Mouse (Mus musculus): ENCODE measurements around the gene Stx1a. TPM values are rescaled to one million over a fixed set of nuclear protein-coding genes. Genes with fewer than 3 reads are reported as not detected.

The Stx1a gene
- polyA plus RNA-seq, 1 experiment from 2014 or later = 8.1 TPM

GRCm38 (mm10) chr5:135010841-135011743, 12.2 kb upstream of the Stx1a start:
- H3K4me1 ChIP-seq = peaks cover 48% of the 10 kb centered on the region

GRCm38 (mm10) chr5:135011809-135012613, 11.3 kb upstream of the Stx1a start:
- Histone ChIP-seq H3K4me3 (peak overlapping the region; percentile 41), H3K9me3 (replicated peaks) (no peaks in the 10 kb centered on the region), H3K27ac (peak overlapping the region; percentile 64), H3K4me1 (peaks cover 48% of the 10 kb centered on the region), H3K27me3 (ENCODE audit: low read depth, poor library complexity, severe bottlenecking) (peaks cover 12% of the 10 kb centered on the region; the same call in 1 of the 2 replicates), H3K36me3 (no peaks in the 10 kb centered on the region)
- peak; percentile 51 for DNase-seq (ENCODE audit: low spot score)
- 22% methylated on average over 26 of the region's 26 CpGs for WGBS

More at GRCm38 (mm10) chr5:135010841-135011743, 12.2 kb upstream of the Stx1a start:
- DNase-seq (ENCODE audit: low spot score) = no peak
- Histone ChIP-seq H3K9me3 (replicated peaks) (no peaks in the 10 kb centered on the region), H3K27ac (peak overlapping the region; percentile 64; the same call in 1 of the 2 replicates), H3K36me3 (no peaks in the 10 kb centered on the region), H3K27me3 (ENCODE audit: low read depth, poor library complexity, severe bottlenecking) (peaks cover 12% of the 10 kb centered on the region; the same call in 1 of the 2 replicates), H3K4me3 (0 out of 2 replicates have a peak overlapping the region, but pooled peaks have one; percentile 3)
- 89% methylated on average over 25 of the region's 25 CpGs for WGBS

- Histone ChIP-seq H3K36me3 (no peaks in the 10 kb centered on the region), H3K27me3 (ENCODE audit: low read depth, poor library complexity, severe bottlenecking) (peaks cover 12% of the 10 kb centered on the region; the same call in 1 of the 2 replicates), H3K9me3 (replicated peaks) (no peaks in the 10 kb centered on the region), H3K4me3 (peak overlapping the region; percentile 41), H3K4me1 (peaks cover 46% of the 10 kb centered on the region), H3K27ac (peak overlapping the region; percentile 64)
- peak; percentile 86 for DNase-seq (ENCODE audit: low spot score)
- 4% methylated on average over 16 of the region's 16 CpGs for WGBS
Measured at GRCm38 (mm10) chr5:135012671-135013441, 10.4 kb upstream of the Stx1a start.

- peaks cover 12% of the 10 kb centered on the region; the same call in 1 of the 2 replicates for H3K27me3 ChIP-seq (ENCODE audit: low read depth, poor library complexity, severe bottlenecking)
- WGBS = 16% methylated on average over 7 of the region's 7 CpGs
- no peak overlapping the region for H3K27ac ChIP-seq
- no peaks in the 10 kb centered on the region for H3K9me3 ChIP-seq (replicated peaks)
- no peaks in the 10 kb centered on the region for H3K36me3 ChIP-seq
- peak; percentile 86 for DNase-seq (ENCODE audit: low spot score)
- H3K4me3 ChIP-seq = no peak overlapping the region
- H3K4me1 ChIP-seq = peaks cover 32% of the 10 kb centered on the region
Measured at GRCm38 (mm10) chr5:135015497-135015896, 7.8 kb upstream of the Stx1a start.

- no peak overlapping the region for H3K27ac ChIP-seq
- H3K9me3 ChIP-seq (replicated peaks) = no peaks in the 10 kb centered on the region
- peaks cover 24% of the 10 kb centered on the region for H3K4me1 ChIP-seq
- DNase-seq (ENCODE audit: low spot score) = no peak
- H3K36me3 ChIP-seq = no peaks in the 10 kb centered on the region
- WGBS = 61% methylated on average over 4 of the region's 4 CpGs
- H3K27me3 ChIP-seq (ENCODE audit: low read depth, poor library complexity, severe bottlenecking) = peaks cover 12% of the 10 kb centered on the region; the same call in 1 of the 2 replicates
- H3K4me3 ChIP-seq = no peak overlapping the region
Measured at GRCm38 (mm10) chr5:135016224-135016759, 7.0 kb upstream of the Stx1a start.

GRCm38 (mm10) chr5:135021814-135022213, 1.5 kb upstream of the Stx1a start:
- Histone ChIP-seq H3K9me3 (replicated peaks) (no peaks in the 10 kb centered on the region), H3K27me3 (ENCODE audit: low read depth, poor library complexity, severe bottlenecking) (no peaks in the 10 kb centered on the region), H3K4me3 (no peak overlapping the region), H3K4me1 (peaks cover 34% of the 10 kb centered on the region), H3K27ac (no peak overlapping the region), H3K36me3 (0 out of 2 replicates have a peak, but pooled peaks cover 1% of the 10 kb centered on the region)
- DNase-seq (ENCODE audit: low spot score) = no peak
- 82% methylated on average over 6 of the region's 6 CpGs for WGBS

GRCm38 (mm10) chr5:135024665-135025224, 1.5 kb downstream of the Stx1a start:
- Histone ChIP-seq H3K27ac (no peak overlapping the region), H3K4me1 (peaks cover 48% of the 10 kb centered on the region), H3K27me3 (ENCODE audit: low read depth, poor library complexity, severe bottlenecking) (no peaks in the 10 kb centered on the region), H3K4me3 (peak overlapping the region; percentile 91), H3K36me3 (0 out of 2 replicates have a peak, but pooled peaks cover 4% of the 10 kb centered on the region), H3K9me3 (replicated peaks) (no peaks in the 10 kb centered on the region)
- WGBS = 59% methylated on average over 11 of the region's 11 CpGs
- no peak for DNase-seq (ENCODE audit: low spot score)

GRCm38 (mm10) chr5:135025899-135026298, 2.6 kb downstream of the Stx1a start:
- no peaks in the 10 kb centered on the region for H3K27me3 ChIP-seq (ENCODE audit: low read depth, poor library complexity, severe bottlenecking)
- no peaks in the 10 kb centered on the region for H3K9me3 ChIP-seq (replicated peaks)
- H3K27ac ChIP-seq = no peak overlapping the region
- 0 out of 2 replicates have a peak, but pooled peaks cover 4% of the 10 kb centered on the region for H3K36me3 ChIP-seq
- H3K4me3 ChIP-seq = 0 out of 2 replicates have a peak overlapping the region, but pooled peaks have one; percentile 20
- WGBS = 12% methylated on average over 7 of the region's 7 CpGs
- peaks cover 48% of the 10 kb centered on the region for H3K4me1 ChIP-seq
- DNase-seq (ENCODE audit: low spot score) = no peak

- H3K4me3 ChIP-seq = peak overlapping the region; percentile 14; the same call in 1 of the 2 replicates
- H3K27ac ChIP-seq = peak overlapping the region; percentile 1; the same call in 1 of the 2 replicates
- H3K4me1 ChIP-seq = peaks cover 33% of the 10 kb centered on the region
- WGBS = 57% methylated on average over 18 of the region's 18 CpGs
- H3K27me3 ChIP-seq (ENCODE audit: low read depth, poor library complexity, severe bottlenecking) = no peaks in the 10 kb centered on the region
- H3K9me3 ChIP-seq (replicated peaks) = no peaks in the 10 kb centered on the region
- H3K36me3 ChIP-seq = 0 out of 2 replicates have a peak, but pooled peaks cover 10% of the 10 kb centered on the region
- DNase-seq (ENCODE audit: low spot score) = no peak
Measured at GRCm38 (mm10) chr5:135029007-135029854, 5.9 kb downstream of the Stx1a start.

GRCm38 (mm10) chr5:135032581-135032980, 9.3 kb downstream of the Stx1a start:
- no peaks in the 10 kb centered on the region; the same call in 1 of the 2 replicates for H3K9me3 ChIP-seq (replicated peaks)
- peaks cover 12% of the 10 kb centered on the region for H3K36me3 ChIP-seq
- no peak overlapping the region for H3K27ac ChIP-seq
- peaks cover 19% of the 10 kb centered on the region for H3K4me1 ChIP-seq
- no peak overlapping the region for H3K4me3 ChIP-seq
- H3K27me3 ChIP-seq (ENCODE audit: low read depth, poor library complexity, severe bottlenecking) = no peaks in the 10 kb centered on the region
- DNase-seq (ENCODE audit: low spot score) = no peak
- WGBS = 91% methylated on average over 5 of the region's 5 CpGs

- H3K4me3 ChIP-seq = no peak overlapping the region
- 97% methylated on average over 2 of the region's 2 CpGs for WGBS
- peaks cover 29% of the 10 kb centered on the region for H3K36me3 ChIP-seq
- H3K9me3 ChIP-seq (replicated peaks) = no peaks in the 10 kb centered on the region; the same call in 1 of the 2 replicates
- H3K4me1 ChIP-seq = peaks cover 6% of the 10 kb centered on the region; the same call in 1 of the 2 replicates
- no peak overlapping the region for H3K27ac ChIP-seq
- no peaks in the 10 kb centered on the region for H3K27me3 ChIP-seq (ENCODE audit: low read depth, poor library complexity, severe bottlenecking)
- no peak for DNase-seq (ENCODE audit: low spot score)
Measured at GRCm38 (mm10) chr5:135034593-135034992, 11.3 kb downstream of the Stx1a start.
